Mouse (Mus musculus): ENCODE measurements around the gene Shank2.

The Shank2 gene

GRCm38 (mm10) chr7:144271074-144271473 lies 269.3 kb downstream of the Shank2 start:
- DNase-seq (ENCODE audit: low read depth, low spot score), result no peak

- DNase-seq (ENCODE audit: low read depth, low spot score), result no peak
These were observed 277.0 kb downstream of the Shank2 start for GRCm38 (mm10) chr7:144278703-144279102.

- DNase-seq (ENCODE audit: low read depth, low spot score), result no peak
These were observed 282.0 kb downstream of the Shank2 start for GRCm38 (mm10) chr7:144283701-144284100.

- DNase-seq (ENCODE audit: low read depth, low spot score), result peak; percentile 35
These were observed 282.7 kb downstream of the Shank2 start for GRCm38 (mm10) chr7:144284241-144285065.

GRCm38 (mm10) chr7:144285066-144285633 lies 283.4 kb downstream of the Shank2 start:
- no peak for DNase-seq (ENCODE audit: low read depth, low spot score)

- no peak for DNase-seq (ENCODE audit: low read depth, low spot score)
These were observed 284.2 kb downstream of the Shank2 start for GRCm38 (mm10) chr7:144285912-144286311.

GRCm38 (mm10) chr7:144287991-144288390 lies 286.3 kb downstream of the Shank2 start:
- DNase-seq (ENCODE audit: low read depth, low spot score), result no peak

GRCm38 (mm10) chr7:144291478-144291877 lies 289.8 kb downstream of the Shank2 start:
- no peak for DNase-seq (ENCODE audit: low read depth, low spot score)

- DNase-seq (ENCODE audit: low read depth, low spot score), result no peak
These were observed 291.9 kb downstream of the Shank2 start for GRCm38 (mm10) chr7:144293611-144294010.

GRCm38 (mm10) chr7:144294239-144295200 lies 292.8 kb downstream of the Shank2 start:
- peak; percentile 55 for DNase-seq (ENCODE audit: low read depth, low spot score)

GRCm38 (mm10) chr7:144299351-144299750 lies 297.6 kb downstream of the Shank2 start:
- DNase-seq (ENCODE audit: low read depth, low spot score), result no peak

GRCm38 (mm10) chr7:144301646-144302045 lies 299.9 kb downstream of the Shank2 start:
- DNase-seq (ENCODE audit: low read depth, low spot score), result no peak

GRCm38 (mm10) chr7:144302498-144302897 lies 300.8 kb downstream of the Shank2 start:
- no peak for DNase-seq (ENCODE audit: low read depth, low spot score)

GRCm38 (mm10) chr7:144307853-144308409 lies 306.2 kb downstream of the Shank2 start:
- no peak for DNase-seq (ENCODE audit: low read depth, low spot score)

GRCm38 (mm10) chr7:144314438-144315105 lies 312.8 kb downstream of the Shank2 start:
- no peak for DNase-seq (ENCODE audit: low read depth, low spot score)

- DNase-seq (ENCODE audit: low read depth, low spot score), result no peak
These were observed 314.5 kb downstream of the Shank2 start for GRCm38 (mm10) chr7:144316224-144316623.

- DNase-seq (ENCODE audit: low read depth, low spot score), result peak; percentile 8
These were observed 315.1 kb downstream of the Shank2 start for GRCm38 (mm10) chr7:144316797-144317196.

GRCm38 (mm10) chr7:144324077-144324476 lies 322.3 kb downstream of the Shank2 start:
- no peak for DNase-seq (ENCODE audit: low read depth, low spot score)

- DNase-seq (ENCODE audit: low read depth, low spot score), result no peak
These were observed 323.1 kb downstream of the Shank2 start for GRCm38 (mm10) chr7:144324861-144325260.

GRCm38 (mm10) chr7:144325603-144326002 lies 323.9 kb downstream of the Shank2 start:
- DNase-seq (ENCODE audit: low read depth, low spot score), result no peak

- no peak for DNase-seq (ENCODE audit: low read depth, low spot score)
These were observed 327.7 kb downstream of the Shank2 start for GRCm38 (mm10) chr7:144329403-144329890.
